Mouse (Mus musculus) erythroblast, embryonic 14.5 days (primary cell): ENCODE data around the gene Dlgap5. TPM values are rescaled to one million over a fixed set of nuclear protein-coding genes. Genes with fewer than 3 reads are reported as not detected.
A peak's percentile ranks its signal among the peaks of the same experiment; 100 is the strongest.

ENCODE experiments used
- H3K27me3 ChIP-seq: 2 replicates; pipeline ENCODE4 v1.6.1; 2012; ENCODE audit warnings: inconsistent platforms; ENCODE audit not compliant: control insufficient read depth
- H3K36me3 ChIP-seq: 2 replicates; pipeline ENCODE4 v1.6.1; 2012; ENCODE audit warnings: mild to moderate bottlenecking, inconsistent platforms; ENCODE audit not compliant: control insufficient read depth
- H3K4me1 ChIP-seq: 2 replicates; pipeline ENCODE4 v1.6.1; 2012; ENCODE audit warnings: inconsistent platforms; ENCODE audit not compliant: control insufficient read depth
- H3K4me3 ChIP-seq: replicated peaks from 2 replicates; pipeline ENCODE3; 2012; ENCODE audit warnings: moderate library complexity, mild to moderate bottlenecking, inconsistent platforms
- H3K9me3 ChIP-seq: 2 replicates; pipeline ENCODE4 v1.6.1; 2012; ENCODE audit warnings: low read length, inconsistent platforms, mixed read lengths; ENCODE audit not compliant: control insufficient read depth
- GATA1 ChIP-seq: IDR thresholded peaks from 2 replicates; pipeline ENCODE4 v1.6.1; 2012; ENCODE audit warnings: low read length, inconsistent platforms, mixed read lengths
- TAL1 ChIP-seq: IDR thresholded peaks from 3 replicates; pipeline ENCODE4 v1.6.1; 2012; ENCODE audit warnings: low read length, inconsistent platforms, mixed read lengths
- polyA plus RNA-seq: library from polyadenylated mRNA; stranded (reverse); fragments of >175 nt; gene quantifications from 2 replicates; pipeline ENCODE4 v1.2.3, GENCODE M21; 2012

Gene Dlgap5
- polyA plus RNA-seq, 1 experiment: 2.1 TPM

GRCm38 (mm10) chr14:47383911-47384310 lies 34.3 kb downstream of the Dlgap5 start:
- TF ChIP-seq GATA1: no peak
- TF ChIP-seq TAL1: no peak
- H3K4me3 ChIP-seq: no peak overlapping the region
- H3K36me3 ChIP-seq: peaks cover 67% of the 10 kb centered on the region
- no peaks in the 10 kb centered on the region for H3K4me1 ChIP-seq
- no peaks in the 10 kb centered on the region for H3K27me3 ChIP-seq
- no peaks in the 10 kb centered on the region for H3K9me3 ChIP-seq

GRCm38 (mm10) chr14:47378336-47378735 lies 39.9 kb downstream of the Dlgap5 start:
- peaks cover 19% of the 10 kb centered on the region for H3K4me1 ChIP-seq
- no peaks in the 10 kb centered on the region for H3K9me3 ChIP-seq
- peaks cover 14% of the 10 kb centered on the region for H3K36me3 ChIP-seq
- no peak for TF ChIP-seq TAL1
- no peak for TF ChIP-seq GATA1
- H3K27me3 ChIP-seq: peaks cover 24% of the 10 kb centered on the region
- no peak overlapping the region for H3K4me3 ChIP-seq

GRCm38 (mm10) chr14:47376526-47376925 lies 41.7 kb downstream of the Dlgap5 start:
- peaks cover 2% of the 10 kb centered on the region for H3K36me3 ChIP-seq
- no peak overlapping the region for H3K4me3 ChIP-seq
- H3K4me1 ChIP-seq: peaks cover 23% of the 10 kb centered on the region
- H3K9me3 ChIP-seq: no peaks in the 10 kb centered on the region
- H3K27me3 ChIP-seq: peaks cover 36% of the 10 kb centered on the region
- TF ChIP-seq TAL1: no peak
- no peak for TF ChIP-seq GATA1

GRCm38 (mm10) chr14:47373728-47374678 lies 44.2 kb downstream of the Dlgap5 start:
- no peaks in the 10 kb centered on the region for H3K36me3 ChIP-seq
- H3K4me3 ChIP-seq: peak overlapping the region; percentile 45
- TF ChIP-seq TAL1: no peak
- no peak for TF ChIP-seq GATA1
- peaks cover 23% of the 10 kb centered on the region for H3K4me1 ChIP-seq
- H3K27me3 ChIP-seq: peaks cover 46% of the 10 kb centered on the region
- no peaks in the 10 kb centered on the region for H3K9me3 ChIP-seq

DNA sequence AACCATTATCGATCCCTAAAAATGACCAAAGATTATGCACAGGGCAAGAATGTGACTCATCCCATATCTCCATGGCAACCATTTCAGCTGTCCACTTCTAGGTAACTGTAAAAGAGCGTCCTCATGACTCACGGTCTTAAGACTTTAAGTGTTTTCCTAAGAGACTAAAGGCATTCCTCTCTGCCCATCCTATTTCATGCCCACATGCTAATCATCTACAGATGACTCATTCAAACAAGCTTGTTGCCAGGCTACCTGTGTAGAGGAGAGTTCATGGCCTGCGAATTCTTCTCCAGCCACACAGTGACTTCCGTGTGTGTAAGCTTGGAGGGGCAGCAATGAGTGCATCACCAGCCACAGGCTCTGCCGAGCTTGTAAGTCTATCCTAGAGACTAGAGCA lies 46.5 kb downstream of the Dlgap5 start:
- no peak overlapping the region for H3K4me3 ChIP-seq
- H3K9me3 ChIP-seq: no peaks in the 10 kb centered on the region
- H3K36me3 ChIP-seq: no peaks in the 10 kb centered on the region
- peaks cover 32% of the 10 kb centered on the region for H3K4me1 ChIP-seq
- peaks cover 46% of the 10 kb centered on the region for H3K27me3 ChIP-seq
- TF ChIP-seq TAL1: no peak

- no peaks in the 10 kb centered on the region for H3K9me3 ChIP-seq
- H3K36me3 ChIP-seq: no peaks in the 10 kb centered on the region
- TF ChIP-seq GATA1 (no peak), TAL1 (no peak)
- H3K4me1 ChIP-seq: peaks cover 34% of the 10 kb centered on the region
- peaks cover 41% of the 10 kb centered on the region for H3K27me3 ChIP-seq
- no peak overlapping the region for H3K4me3 ChIP-seq
Measured at GRCm38 (mm10) chr14:47370790-47371189, 47.4 kb downstream of the Dlgap5 start.

DNA sequence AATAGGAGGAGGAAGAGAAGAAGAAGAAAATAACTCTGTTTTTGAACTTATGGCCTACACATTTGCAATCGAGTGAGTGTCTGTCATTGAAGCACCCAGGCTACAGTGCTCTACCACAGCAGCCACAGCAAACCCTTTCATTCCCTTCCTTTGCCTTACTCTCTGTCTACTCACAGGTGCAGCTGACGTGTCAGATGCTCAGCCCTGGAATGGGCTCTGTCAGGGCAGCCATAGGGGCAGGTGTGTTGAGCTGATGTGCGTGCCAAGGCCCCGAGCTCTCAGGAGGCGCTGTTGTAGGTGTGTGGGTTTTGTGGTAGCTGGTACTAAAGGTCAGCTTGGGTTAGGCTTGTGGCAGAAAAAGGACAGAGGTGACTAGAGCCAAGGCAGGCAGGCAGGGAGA lies 48.5 kb downstream of the Dlgap5 start:
- Histone ChIP-seq H3K9me3 (no peaks in the 10 kb centered on the region), H3K4me1 (peaks cover 39% of the 10 kb centered on the region), H3K27me3 (peaks cover 35% of the 10 kb centered on the region), H3K36me3 (no peaks in the 10 kb centered on the region), H3K4me3 (no peak overlapping the region)
- TF ChIP-seq GATA1 (no peak), TAL1 (no peak)

DNA sequence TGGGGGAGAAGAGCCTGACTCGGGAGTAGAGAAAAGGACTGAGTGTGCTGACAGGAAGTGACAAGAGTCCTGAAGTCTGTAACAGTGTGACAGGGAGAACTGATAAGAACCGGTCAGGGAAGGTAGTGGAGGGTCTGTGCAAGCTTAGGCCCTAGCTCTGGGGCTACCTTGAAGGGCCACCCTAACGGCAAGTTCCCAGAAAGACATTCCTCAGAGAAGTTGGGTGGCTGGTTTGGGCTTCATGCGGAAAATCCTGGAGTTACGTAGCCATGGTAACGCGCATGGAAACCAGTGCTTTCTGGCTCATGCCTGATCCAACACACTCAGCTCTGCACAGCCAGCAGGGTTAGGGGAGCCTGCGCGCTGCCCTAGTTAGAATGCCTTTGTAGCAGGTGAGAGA lies 50.7 kb downstream of the Dlgap5 start, which contains the start of gene Lgals3:
Gene Lgals3, plus strand, starts transcription at position 291 of the 400 bp plus-strand sequence.
- H3K9me3 ChIP-seq: no peaks in the 10 kb centered on the region
- H3K4me1 ChIP-seq: peaks cover 24% of the 10 kb centered on the region
- no peaks in the 10 kb centered on the region for H3K36me3 ChIP-seq
- no peak within 1 kb of the TSS for H3K4me3 ChIP-seq
- peaks cover 13% of the 10 kb centered on the region for H3K27me3 ChIP-seq
- TF ChIP-seq TAL1 (no peak), GATA1 (no peak)

- Histone ChIP-seq H3K9me3 (no peaks in the 10 kb centered on the region), H3K27me3 (peaks cover 13% of the 10 kb centered on the region), H3K4me1 (peaks cover 24% of the 10 kb centered on the region), H3K4me3 (no peak overlapping the region), H3K36me3 (no peaks in the 10 kb centered on the region)
- TF ChIP-seq TAL1: no peak
- TF ChIP-seq GATA1: no peak
Measured at GRCm38 (mm10) chr14:47366881-47367321, 51.3 kb downstream of the Dlgap5 start.
